Mouse (Mus musculus): Measurements from ENCODE around the gene Phldb3.

DNA sequence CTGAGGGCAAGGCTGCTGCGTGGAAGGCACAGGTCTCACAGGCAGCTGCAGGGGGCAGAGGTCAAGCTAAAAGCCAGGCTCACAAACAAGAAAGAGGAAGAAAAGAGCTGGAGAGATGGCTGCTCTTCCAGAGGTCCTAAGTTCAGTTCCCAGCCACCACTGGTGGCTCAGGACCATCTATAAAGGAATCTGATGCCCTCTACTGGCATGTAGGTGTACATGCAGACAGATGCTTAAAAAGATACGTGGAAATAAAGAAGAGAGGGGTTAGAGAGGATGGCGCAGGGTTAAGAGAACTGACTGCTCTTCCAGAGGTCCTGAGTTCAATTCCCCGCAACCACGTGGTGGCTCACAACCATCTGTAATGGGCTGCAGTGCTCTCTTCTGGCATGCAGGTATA is 38.1 kb upstream of the Phldb3 start:
- TF ChIP-seq POLR2A (IDR thresholded peaks at IDR 0.05; ENCODE audit: borderline replicate concordance, extremely low read depth, low read depth, low read length) (no peak), CTCF (IDR thresholded peaks at IDR 0.05; ENCODE audit: insufficient read depth, low read length) (no peak)
